Mouse (Mus musculus): ENCODE data around the gene Srgap1.

- TF ChIP-seq POLR2A (IDR thresholded peaks at IDR 0.05; ENCODE audit: insufficient read depth, low read depth, low read length) (no peak), CTCF (IDR thresholded peaks at IDR 0.05; ENCODE audit: insufficient read depth, low read depth, low read length) (no peak)
Observed at GRCm38 (mm10) chr10:121773813-121774212, 273.3 kb downstream of the Srgap1 start.

Data from olfactory bulb, adult 2 months (tissue).